Mouse (Mus musculus): ENCODE results near the gene Cpsf6.

- TF ChIP-seq CTCF (IDR thresholded peaks at IDR 0.05; ENCODE audit: borderline replicate concordance, extremely low read depth, insufficient read depth, insufficient read length) (no peak), POLR2A (IDR thresholded peaks at IDR 0.05; ENCODE audit: borderline replicate concordance, extremely low read depth, insufficient read depth, insufficient read length, poor library complexity, severe bottlenecking) (no peak)
Observed at GRCm38 (mm10) chr10:117386261-117386660, 6.4 kb upstream of the Cpsf6 start.
